Mouse (Mus musculus) kidney, postnatal 14 days (tissue): ENCODE measurements around the gene Krtap5-4.
"Not testable (repeated sequence)": the region's sequence is repeated elsewhere in the genome, so short reads cannot be mapped to it uniquely, and the experiment has no call there.

ENCODE experiments used
- DNase-seq: peaks from one replicate; pipeline ENCODE4 v3.0.0; 2022; ENCODE audit warnings: mixed read lengths

Krtap5-4 gene

DNA sequence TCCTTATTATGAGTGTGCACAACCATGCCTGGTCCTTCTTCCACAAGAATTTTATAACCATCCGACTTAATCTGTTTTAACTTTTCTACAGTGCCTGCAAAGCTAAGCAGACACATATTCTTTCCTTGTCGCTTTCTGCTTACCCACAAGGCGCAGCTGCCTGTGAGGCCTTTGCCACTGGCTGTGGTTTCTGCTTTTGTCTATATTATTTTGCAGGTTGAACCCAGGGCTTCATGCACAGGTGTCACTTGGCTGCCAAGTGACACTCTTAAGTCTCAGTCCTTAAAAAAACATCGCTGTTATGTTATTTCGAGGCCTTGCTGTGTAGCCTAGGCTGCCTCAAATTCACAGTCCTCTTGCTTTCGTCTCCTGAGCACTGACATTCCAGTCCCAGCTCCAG lies 19.3 kb downstream of the Krtap5-4 start:
- DNase-seq: no peak

DNA sequence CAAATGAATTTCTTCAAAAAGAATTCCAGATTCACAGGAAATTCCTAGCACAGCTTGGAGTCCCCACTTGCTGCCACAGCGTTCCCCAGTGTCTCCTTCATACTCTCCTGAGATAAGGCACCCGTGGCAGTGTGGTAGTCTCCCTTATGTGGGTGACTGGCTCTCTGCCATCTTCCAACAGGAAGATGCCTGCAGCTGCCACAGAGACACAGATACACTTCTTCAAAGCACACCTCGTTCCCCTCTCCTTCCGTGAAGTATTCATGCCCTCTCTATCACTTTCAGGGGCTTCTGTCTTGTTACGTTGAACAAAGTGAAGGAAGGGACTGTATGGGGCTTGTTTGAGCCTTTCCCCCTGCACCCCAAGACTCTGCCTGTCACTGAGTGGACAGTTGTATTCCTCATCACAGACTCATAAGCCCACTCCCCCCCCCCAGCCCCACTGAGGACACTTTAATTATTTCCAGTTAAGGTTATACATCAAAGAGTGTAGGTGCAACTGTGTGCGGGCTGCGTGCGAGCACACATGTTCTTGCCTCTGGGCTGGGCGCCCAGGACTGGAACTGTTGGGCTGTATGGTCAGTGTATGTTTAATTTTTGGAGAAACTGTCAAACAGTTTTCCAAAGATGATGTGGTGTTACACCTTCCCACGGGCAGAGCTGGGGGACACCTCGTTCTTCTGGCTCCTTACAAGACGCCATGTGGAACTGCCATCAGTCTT lies 20.2 kb downstream of the Krtap5-4 start:
- DNase-seq: no peak

DNA sequence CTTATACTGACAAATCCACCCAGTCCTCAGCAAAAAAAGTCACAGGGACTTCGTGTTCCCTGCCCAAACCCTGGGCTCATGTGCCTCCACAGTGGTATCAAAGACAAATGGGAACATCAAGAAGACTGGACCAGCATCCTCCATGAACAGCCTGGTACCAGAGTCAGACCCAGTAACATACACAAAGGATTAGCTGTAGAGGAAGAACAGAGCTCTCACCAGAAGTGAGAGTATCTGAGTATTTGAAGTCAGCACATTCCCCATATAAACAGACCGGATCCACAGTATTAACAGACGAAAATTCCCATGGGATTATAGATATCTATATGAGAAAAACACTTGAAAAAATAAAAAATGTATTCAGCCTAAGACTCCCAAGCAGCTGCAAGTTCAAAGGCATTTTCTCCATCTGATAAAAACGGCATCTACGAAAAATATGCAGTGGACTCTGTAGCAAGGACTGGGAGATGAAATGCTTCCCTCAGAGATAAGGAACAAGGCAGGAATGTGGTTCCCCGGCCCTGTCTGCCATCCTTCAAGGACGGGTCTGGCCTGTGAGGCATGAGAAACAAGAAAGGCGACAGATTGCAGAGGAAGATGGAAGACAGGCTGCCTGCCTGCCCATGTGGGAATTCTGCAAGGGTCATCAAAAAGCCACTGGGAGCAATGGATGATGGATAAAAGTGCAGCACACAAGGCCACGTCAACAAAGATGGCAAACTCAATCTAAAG lies 23.5 kb downstream of the Krtap5-4 start:
- DNase-seq: no peak

GRCm38 (mm10) chr7:142328507-142328906 lies 25.2 kb downstream of the Krtap5-4 start:
- DNase-seq: no peak

- peak; percentile 79 for DNase-seq
Measured at GRCm38 (mm10) chr7:142330271-142330724, 26.9 kb downstream of the Krtap5-4 start.

DNA sequence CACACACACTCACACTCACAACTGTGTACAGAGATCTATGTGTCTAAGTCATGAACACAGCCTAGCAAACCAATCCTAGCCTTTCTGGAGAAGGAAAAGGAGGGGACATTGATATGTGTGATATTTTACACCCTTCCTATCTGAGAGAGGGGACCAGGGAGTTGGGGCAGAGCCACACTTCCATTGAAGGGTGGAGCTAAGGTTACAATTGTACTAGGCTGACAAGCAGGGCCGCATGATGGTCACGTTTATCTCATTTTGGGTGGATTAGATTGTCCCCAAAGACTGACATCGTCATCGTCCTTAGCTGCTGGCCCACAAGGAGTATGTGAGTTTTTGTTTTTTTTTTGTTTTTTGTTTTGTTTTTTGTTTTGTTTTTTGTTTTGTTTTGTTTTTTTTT lies 27.9 kb downstream of the Krtap5-4 start:
- DNase-seq: no peak

DNA sequence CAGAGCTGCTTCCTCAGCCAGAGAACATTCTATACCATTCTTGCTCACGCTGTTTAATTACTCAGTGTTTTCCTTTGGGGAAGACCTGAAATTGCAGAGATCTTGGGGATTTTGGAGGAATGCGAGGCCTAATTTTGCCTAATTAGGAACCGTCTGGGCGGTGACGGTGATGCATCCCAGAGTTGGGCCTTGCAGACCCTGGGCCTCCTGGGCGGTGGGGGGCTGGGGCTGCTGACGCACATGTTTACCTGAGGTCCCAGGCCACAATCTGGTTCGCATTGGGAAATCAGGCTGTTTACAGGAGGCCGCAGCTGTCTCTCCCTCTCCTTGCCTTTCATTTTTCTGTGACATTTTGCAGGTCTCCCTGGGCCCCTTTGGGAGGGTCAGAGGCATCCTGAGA lies 29.4 kb downstream of the Krtap5-4 start:
- not testable (repeated sequence) for DNase-seq

- peak; percentile 87 for DNase-seq
Measured at GRCm38 (mm10) chr7:142334246-142334645, 30.9 kb downstream of the Krtap5-4 start.

DNA sequence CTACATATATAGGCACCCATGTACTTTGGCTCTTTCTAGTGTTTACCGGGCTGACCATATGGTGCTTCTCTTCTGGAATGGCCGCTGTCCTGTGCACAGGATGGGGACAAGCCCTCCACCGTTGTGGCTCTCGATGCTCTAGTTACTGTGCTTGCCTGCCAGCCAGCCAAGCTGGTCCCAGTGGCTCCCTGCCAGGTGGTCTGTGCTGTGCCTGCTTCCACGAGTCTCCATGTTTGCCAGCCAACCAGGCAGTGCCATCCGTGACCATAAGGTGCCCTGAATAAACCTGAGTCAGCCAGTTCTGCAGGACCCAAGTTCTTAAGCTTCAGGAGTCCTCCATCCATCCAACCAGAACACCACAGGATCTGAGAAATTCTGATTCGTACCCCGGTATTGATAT lies 31.8 kb downstream of the Krtap5-4 start:
- no peak for DNase-seq

- DNase-seq: no peak
Measured at GRCm38 (mm10) chr7:142340269-142340970, 37.1 kb downstream of the Krtap5-4 start.

DNA sequence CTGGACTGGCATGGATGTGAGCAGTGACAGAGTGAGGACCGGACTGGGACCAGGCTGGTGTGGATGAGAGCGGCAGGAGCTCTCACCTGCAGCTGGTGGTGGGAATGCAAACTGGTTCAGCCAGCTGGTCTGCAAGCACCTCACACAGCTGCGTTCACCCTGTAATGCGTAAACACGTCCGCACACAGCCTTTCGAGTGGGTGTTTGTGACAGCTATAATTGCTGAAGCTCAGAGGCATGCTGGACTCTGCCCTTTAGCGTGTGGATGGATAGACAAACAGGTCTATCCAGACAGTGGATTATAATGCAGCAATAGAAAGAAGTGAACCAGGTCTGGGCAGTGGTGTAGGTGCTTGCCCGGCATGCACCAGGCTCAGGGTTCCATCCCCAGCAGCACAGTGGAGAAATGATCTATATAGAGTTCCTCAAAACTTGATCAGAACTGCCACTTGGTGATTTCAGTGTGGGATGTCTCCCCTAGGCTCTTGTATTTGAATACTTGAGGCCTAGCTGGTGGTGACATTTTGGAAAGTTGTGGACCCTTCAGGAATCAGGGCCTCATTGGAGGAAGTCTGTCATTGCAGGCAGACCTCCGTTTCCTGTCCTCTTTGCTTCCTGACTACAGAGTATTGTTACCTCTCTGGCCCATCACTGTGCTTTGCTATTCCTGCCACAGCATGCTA lies 38.4 kb downstream of the Krtap5-4 start:
- DNase-seq: no peak

- no peak for DNase-seq
Measured at GRCm38 (mm10) chr7:142342247-142342640, 38.9 kb downstream of the Krtap5-4 start.

- no peak for DNase-seq
Measured at GRCm38 (mm10) chr7:142347542-142347941, 44.2 kb downstream of the Krtap5-4 start.

GRCm38 (mm10) chr7:142349308-142349961 lies 46.1 kb downstream of the Krtap5-4 start:
- DNase-seq: no peak

DNA sequence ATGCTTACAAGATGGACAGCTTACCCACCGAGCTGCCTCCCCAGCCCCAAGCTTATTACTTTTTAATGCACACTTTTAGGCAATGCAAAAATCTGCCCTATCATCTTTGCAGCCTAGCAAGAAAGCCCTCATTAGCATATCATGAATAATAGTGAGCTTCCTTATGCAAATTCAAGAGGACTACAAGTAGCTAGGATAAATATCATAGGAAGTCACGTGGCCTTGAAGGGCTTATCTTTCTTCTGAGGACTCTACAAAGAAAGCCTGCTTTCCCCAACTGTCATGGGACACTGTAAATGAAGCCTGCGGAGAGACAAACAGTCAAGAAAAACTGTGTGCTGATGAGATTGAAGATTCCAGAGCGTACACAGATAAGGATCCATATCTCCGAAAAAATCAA lies 48.2 kb downstream of the Krtap5-4 start:
- DNase-seq: no peak

- no peak for DNase-seq
Measured at GRCm38 (mm10) chr7:142353854-142354253, 50.5 kb downstream of the Krtap5-4 start.
